Mouse (Mus musculus) E14TG2a.4 (cell line): ENCODE data around the gene Cenpo.

Source experiments
- H3K27me3 ChIP-seq: 2 replicates; pipeline ENCODE4 v1.6.1; 2014; ENCODE audit warnings: low read length, control low read depth; ENCODE audit not compliant: insufficient read depth
- H3K36me3 ChIP-seq: 2 replicates; pipeline ENCODE4 v1.6.1; 2014; ENCODE audit warnings: low read length, control low read depth; ENCODE audit not compliant: insufficient read depth
- H3K4me1 ChIP-seq: replicated peaks from 2 replicates; pipeline ENCODE4 v1.6.1; 2014; ENCODE audit warnings: low read depth, low read length, control low read depth
- H3K4me3 ChIP-seq: replicated peaks from 2 replicates; pipeline ENCODE4 v1.5.1; 2014; ENCODE audit warnings: mild to moderate bottlenecking, low read length
- H3K9me3 ChIP-seq: 2 replicates; pipeline ENCODE4 v1.6.1; 2014; ENCODE audit warnings: low read length, control low read depth
- CTCF ChIP-seq: conservative IDR thresholded peaks from 2 replicates; pipeline ENCODE4 v1.5.1; 2014; ENCODE audit warnings: low read length
- NANOG ChIP-seq: IDR thresholded peaks from 2 replicates; pipeline ENCODE4 v1.6.1; 2014; ENCODE audit warnings: borderline replicate concordance, low read length, mixed read lengths
- POU5F1 ChIP-seq: IDR thresholded peaks from 2 replicates; pipeline ENCODE4 v1.6.1; 2014; ENCODE audit warnings: low read length, borderline replicate concordance

Cenpo gene

DNA sequence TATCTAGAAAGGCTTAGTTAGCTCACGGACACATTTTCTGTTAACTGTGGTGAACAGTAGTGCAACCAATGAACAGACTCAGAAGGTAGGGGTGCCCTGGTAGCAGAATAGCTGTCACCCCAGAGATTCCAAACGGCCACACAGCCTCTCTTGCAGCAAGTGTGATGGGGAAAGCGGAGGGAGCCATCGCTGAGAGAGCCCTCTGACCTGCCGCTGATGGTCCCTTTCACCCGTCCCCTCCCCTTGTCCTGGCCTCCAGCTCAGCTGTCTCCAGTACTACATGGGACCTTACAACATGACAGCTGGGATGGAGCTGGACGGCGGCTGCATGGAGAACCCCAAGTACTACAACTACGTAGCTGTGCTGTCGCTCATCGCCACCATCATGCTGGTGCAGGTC, 28.0 kb downstream of the Cenpo start:
- H3K36me3 ChIP-seq: peaks cover 72% of the 10 kb centered on the region
- peaks cover 36% of the 10 kb centered on the region for H3K4me1 ChIP-seq
- no peaks in the 10 kb centered on the region for H3K9me3 ChIP-seq

DNA sequence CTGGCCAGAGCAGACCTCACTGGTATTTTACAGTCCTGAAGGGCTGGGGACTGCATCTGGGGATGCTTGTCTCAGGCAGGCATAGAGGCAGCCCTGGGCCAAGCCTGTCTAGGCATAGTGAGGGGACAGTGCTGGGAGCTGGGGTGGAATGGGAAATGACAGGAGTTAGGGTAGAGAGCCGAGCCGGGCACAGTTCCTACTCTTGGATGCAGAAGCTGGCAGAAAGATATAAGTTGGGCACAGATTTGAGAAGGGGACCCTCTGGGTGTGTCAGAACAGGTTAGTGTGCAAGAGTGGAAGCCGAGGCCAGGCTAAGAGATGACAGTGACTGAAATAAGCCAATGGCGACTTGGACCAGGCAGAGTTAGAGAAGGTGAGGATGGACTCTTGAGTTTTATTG, 31.9 kb downstream of the Cenpo start:
- Histone ChIP-seq H3K27me3 (no peaks in the 10 kb centered on the region), H3K4me1 (peaks cover 26% of the 10 kb centered on the region), H3K4me3 (no peak overlapping the region), H3K9me3 (no peaks in the 10 kb centered on the region), H3K36me3 (peaks cover 58% of the 10 kb centered on the region)
- TF ChIP-seq CTCF: no peak
- no peak for TF ChIP-seq POU5F1

More for the DNA sequence above, 28.0 kb downstream of the Cenpo start:
- Histone ChIP-seq H3K27me3 (no peaks in the 10 kb centered on the region), H3K4me3 (no peak overlapping the region)
- no peak for TF ChIP-seq POU5F1
- TF ChIP-seq NANOG: no peak
- no peak for TF ChIP-seq CTCF

DNA sequence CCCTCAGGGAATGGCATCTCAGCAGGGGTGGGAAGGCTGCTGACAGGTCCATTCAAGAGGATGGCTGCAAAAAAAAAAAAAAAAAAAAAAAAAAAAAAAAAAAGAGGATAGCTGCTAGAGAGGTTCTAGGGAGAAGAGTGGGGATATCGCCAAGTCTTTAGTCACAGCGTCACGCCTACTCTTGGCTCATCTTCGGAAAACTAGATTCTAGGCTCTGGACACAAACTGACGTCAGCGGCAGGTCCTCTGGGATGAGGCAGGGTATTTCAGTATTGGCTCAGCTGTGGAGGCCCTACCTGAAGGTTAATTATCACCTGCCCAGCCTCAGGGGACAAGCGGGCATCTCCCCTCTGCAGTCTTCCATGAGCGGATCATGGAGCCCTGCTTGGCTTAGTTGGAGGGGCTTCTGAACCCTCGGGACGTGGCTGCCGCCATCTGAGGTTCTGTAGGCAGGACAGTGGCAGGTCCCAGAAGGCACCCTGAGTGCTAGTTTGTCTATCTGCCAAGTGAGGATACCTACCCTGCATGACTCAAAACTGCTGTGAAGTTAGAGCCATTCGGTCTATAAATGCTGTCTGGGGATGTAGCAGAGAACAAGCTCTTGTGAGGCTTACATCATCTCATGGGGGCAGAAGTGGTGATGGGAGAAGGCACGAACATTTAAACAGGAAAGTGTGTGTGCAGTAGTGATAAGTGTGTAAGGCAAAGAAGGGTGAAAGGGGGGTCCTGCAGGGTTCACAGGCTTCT, 32.5 kb downstream of the Cenpo start:
- H3K27me3 ChIP-seq: no peaks in the 10 kb centered on the region

DNA sequence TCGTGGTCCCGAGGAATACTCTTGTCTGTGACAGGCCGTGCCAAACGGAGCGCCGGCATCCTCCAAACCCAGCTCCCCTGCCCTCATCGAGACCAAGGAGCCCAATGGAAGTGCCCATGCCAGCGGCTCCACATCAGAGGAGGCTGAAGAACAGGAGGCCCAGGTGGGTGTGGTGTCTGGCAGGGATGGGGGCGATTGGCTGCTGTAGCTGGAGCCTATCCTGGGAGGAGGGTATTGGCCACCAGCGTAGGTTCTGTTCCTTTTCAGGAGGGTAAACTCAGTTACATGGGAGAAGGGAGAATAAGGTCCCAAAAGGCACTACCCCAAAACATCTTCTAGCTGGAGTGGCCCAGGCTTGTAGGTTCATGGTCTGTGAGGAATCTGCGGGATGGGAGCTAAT, 34.8 kb downstream of the Cenpo start:
- no peak for TF ChIP-seq CTCF
- no peak for TF ChIP-seq POU5F1
- TF ChIP-seq NANOG: no peak
- no peak overlapping the region for H3K4me3 ChIP-seq

More for the DNA sequence above, 32.5 kb downstream of the Cenpo start:
- H3K36me3 ChIP-seq: peaks cover 53% of the 10 kb centered on the region
- peak overlapping the region; percentile 13; the same call in 1 of the 2 replicates for H3K4me3 ChIP-seq
- H3K4me1 ChIP-seq: peaks cover 24% of the 10 kb centered on the region
- TF ChIP-seq POU5F1 (no peak), NANOG (no peak), CTCF (no peak)
- no peaks in the 10 kb centered on the region for H3K9me3 ChIP-seq

DNA sequence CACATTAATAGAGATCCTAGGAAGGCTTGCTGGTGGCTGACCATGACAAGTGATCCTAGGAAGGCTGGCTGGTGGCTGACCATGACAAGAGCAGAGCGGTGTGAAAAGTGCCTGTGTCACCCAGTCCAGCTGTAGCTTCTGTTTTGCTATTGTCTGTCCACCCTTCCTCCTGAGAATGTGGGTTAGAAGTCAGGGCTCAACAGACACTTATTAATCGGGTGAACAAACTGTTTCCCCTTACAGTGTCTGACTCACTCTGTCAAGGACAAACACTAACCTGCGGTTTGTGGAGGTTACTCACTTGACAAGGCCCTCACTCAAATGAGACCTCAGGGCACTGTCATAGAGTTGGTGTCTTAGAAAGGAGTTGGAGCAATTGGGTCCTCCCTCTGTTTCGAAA, 35.4 kb downstream of the Cenpo start:
- no peak overlapping the region for H3K4me3 ChIP-seq
- peaks cover 47% of the 10 kb centered on the region for H3K4me1 ChIP-seq
- peaks cover 28% of the 10 kb centered on the region for H3K36me3 ChIP-seq
- no peaks in the 10 kb centered on the region for H3K27me3 ChIP-seq
- H3K9me3 ChIP-seq: no peaks in the 10 kb centered on the region
- TF ChIP-seq NANOG (no peak), CTCF (no peak), POU5F1 (no peak)

More for the DNA sequence above, 34.8 kb downstream of the Cenpo start:
- H3K4me1 ChIP-seq: peaks cover 42% of the 10 kb centered on the region
- H3K36me3 ChIP-seq: peaks cover 31% of the 10 kb centered on the region
- H3K9me3 ChIP-seq: no peaks in the 10 kb centered on the region
- no peaks in the 10 kb centered on the region for H3K27me3 ChIP-seq

DNA sequence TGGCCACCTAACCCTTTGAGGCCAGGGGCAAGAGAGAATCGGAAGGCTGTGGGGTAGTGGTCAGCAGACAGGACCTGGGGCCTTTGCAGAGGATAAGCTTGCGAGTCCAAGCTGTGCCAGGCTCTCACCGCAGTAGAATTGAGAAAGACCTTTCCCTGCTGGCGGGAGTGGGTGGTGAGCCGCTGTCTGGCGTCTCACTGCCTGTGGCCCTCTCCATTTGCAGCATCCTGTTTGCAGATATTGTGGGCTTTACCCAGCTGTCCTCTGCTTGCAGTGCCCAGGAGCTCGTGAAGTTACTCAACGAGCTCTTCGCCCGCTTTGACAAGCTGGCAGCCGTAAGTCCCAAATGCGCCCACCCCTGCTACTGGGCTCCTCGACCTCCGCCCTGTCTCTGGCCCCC, 39.5 kb downstream of the Cenpo start:
- peaks cover 14% of the 10 kb centered on the region; the same call in 1 of the 2 replicates for H3K36me3 ChIP-seq
- peaks cover 33% of the 10 kb centered on the region for H3K4me1 ChIP-seq
- peak overlapping the region; percentile 62 for H3K4me3 ChIP-seq
- TF ChIP-seq NANOG (no peak), CTCF (no peak), POU5F1 (no peak)
- no peaks in the 10 kb centered on the region for H3K27me3 ChIP-seq
- no peaks in the 10 kb centered on the region for H3K9me3 ChIP-seq

DNA sequence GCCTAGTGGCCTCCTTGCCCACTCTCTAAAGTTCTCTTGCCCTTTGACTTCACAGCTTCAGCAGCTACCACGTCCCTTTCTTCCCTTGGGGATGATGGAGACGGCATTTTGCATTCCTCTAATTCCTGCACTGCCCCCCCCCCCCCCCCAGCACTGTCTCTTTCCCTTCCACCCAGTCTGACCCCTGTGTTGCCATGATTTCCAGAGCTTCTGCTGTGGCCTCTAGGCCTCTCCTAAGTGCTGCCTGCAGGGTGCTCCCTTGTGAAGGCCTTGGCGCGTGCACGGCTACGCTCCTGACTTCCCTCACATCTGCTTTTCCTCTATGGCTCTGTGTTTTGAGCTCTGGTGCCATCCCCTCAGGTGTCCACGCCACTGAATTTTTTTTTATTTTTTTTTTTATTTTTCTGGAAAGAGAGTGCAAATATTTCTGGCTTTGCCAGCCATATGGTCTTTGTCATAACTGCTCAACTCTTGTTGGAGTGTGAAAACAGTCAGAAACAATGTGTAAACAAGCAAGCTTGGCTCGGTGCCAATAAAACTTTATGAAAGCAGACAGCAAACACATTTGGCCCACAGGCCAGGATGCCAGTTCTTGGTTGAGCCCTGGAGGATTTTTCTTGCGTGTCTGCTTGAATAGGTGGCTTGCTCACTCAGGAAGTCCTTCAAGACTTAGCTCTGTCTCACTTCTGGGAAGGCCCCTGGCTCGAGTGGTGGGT, 40.9 kb downstream of the Cenpo start:
- H3K4me3 ChIP-seq: no peak overlapping the region
- H3K4me1 ChIP-seq: peaks cover 48% of the 10 kb centered on the region
- peaks cover 3% of the 10 kb centered on the region; the same call in 1 of the 2 replicates for H3K36me3 ChIP-seq
- TF ChIP-seq CTCF: no peak
- TF ChIP-seq POU5F1: no peak
- no peak for TF ChIP-seq NANOG
- no peaks in the 10 kb centered on the region for H3K27me3 ChIP-seq
- no peaks in the 10 kb centered on the region for H3K9me3 ChIP-seq

DNA sequence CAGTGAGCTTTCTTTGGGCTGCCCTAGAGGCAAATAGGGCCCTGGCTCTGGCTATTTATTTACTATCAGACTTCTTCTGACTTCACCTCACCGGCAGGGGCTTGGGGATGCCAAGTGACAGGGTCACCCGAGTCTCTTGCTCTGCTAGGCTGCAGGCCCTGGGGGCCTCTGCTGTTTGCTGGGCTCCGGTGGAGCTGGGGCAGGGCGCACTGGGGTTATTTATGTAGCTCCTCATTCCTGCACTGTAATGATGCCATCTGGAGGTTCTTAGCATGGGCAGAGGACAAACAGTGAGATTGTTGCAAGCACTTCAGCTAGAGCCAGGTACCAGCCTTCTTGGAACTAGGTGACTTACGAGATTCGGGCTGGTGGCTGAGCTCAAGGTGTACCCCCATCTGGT, 41.6 kb downstream of the Cenpo start:
- Histone ChIP-seq H3K36me3 (no peaks in the 10 kb centered on the region), H3K9me3 (no peaks in the 10 kb centered on the region), H3K27me3 (no peaks in the 10 kb centered on the region), H3K4me1 (peaks cover 50% of the 10 kb centered on the region), H3K4me3 (no peak overlapping the region)
- TF ChIP-seq NANOG (no peak), POU5F1 (no peak)

DNA sequence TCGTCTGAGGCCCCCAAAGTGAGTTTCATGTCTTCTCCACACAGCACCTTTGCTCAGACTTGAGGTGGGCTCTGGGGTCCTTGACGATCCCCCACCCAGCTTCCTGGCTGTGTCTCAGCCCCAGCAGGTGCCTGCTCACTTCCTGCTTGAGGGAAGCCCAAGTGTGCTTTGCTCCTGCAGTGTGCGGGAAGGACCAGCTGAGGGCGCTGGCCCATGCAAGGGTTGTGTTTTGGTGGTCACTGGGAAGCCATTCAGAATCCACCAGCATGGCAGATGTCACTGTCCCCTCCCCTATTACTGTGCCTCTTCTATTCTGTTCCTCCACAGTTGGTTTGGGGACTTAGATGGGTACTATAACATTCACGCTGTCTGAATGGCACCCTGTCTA, 45.0 kb downstream of the Cenpo start:
- H3K36me3 ChIP-seq: no peaks in the 10 kb centered on the region
- H3K27me3 ChIP-seq: no peaks in the 10 kb centered on the region
- H3K4me1 ChIP-seq: peaks cover 23% of the 10 kb centered on the region
- no peaks in the 10 kb centered on the region for H3K9me3 ChIP-seq
- H3K4me3 ChIP-seq: peak overlapping the region; percentile 60; the same call in 1 of the 2 replicates
- TF ChIP-seq NANOG (no peak), CTCF (peak; percentile 89)
